Mouse (Mus musculus) ES-Bruce4 (cell line): ENCODE data around the gene Slc3a2.
"Not testable (repeated sequence)": the region's sequence is repeated elsewhere in the genome, so short reads cannot be mapped to it uniquely, and the experiment has no call there.

Experiments
- CTCF ChIP-seq: IDR thresholded peaks from one replicate; pipeline ENCODE4 v1.8.1; 2011; ENCODE audit warnings: low read depth, low read length
- POLR2A ChIP-seq: IDR thresholded peaks from one replicate; pipeline ENCODE4 v1.8.1; 2011; ENCODE audit warnings: low read length; ENCODE audit not compliant: insufficient read depth

GRCm38 (mm10) chr19:8728335-8729099, 5.3 kb upstream of the Slc3a2 start:
- TF ChIP-seq CTCF, POLR2A: not testable (repeated sequence)
